Mouse (Mus musculus): Measurements from ENCODE around the gene Ephb2. TPM values are rescaled to one million over a fixed set of nuclear protein-coding genes. Genes with fewer than 3 reads are reported as not detected.

The Ephb2 gene
- total and polyA plus RNA-seq, 2 experiments from 2014 or later, result 15.6 to 202 TPM

- DNase-seq (ENCODE audit: low spot score) (peak; percentile 59), ATAC-seq (ENCODE audit: low FRiP score) (no peak; the same call in 1 of the 2 replicates)
- Histone ChIP-seq H3K9ac (replicated peaks; ENCODE audit: low read length, poor library complexity, severe bottlenecking) (no peak overlapping the region), H3K4me1 (ENCODE audit: insufficient read depth, low read length) (no peaks in the 10 kb centered on the region), H3K9me3 (ENCODE audit: low read length) (no peaks in the 10 kb centered on the region), H3K27ac (ENCODE audit: low read depth, low read length) (no peak overlapping the region), H3K27me3 (ENCODE audit: insufficient read depth, low read length) (no peaks in the 10 kb centered on the region), H3K4me2 (ENCODE audit: low read depth, low read length, poor library complexity, severe bottlenecking) (no peak overlapping the region), H3K4me3 (ENCODE audit: low read depth, low read length) (no peak overlapping the region), H3K36me3 (ENCODE audit: insufficient read depth, low read length) (no peaks in the 10 kb centered on the region)
- no peak for TF ChIP-seq CTCF (IDR thresholded peaks at IDR 0.05)
- 74% methylated on average over 11 of the region's 11 CpGs for WGBS
These were observed 204.4 kb downstream of the Ephb2 start for GRCm38 (mm10) chr4:136631237-136631994.

GRCm38 (mm10) chr4:136626590-136626989, 209.2 kb downstream of the Ephb2 start:
- H3K9ac ChIP-seq (replicated peaks; ENCODE audit: low read length, poor library complexity, severe bottlenecking), result no peak overlapping the region
- H3K9me3 ChIP-seq (ENCODE audit: low read length), result no peaks in the 10 kb centered on the region
- DNase-seq (ENCODE audit: low spot score), result no peak
- no peak for TF ChIP-seq CTCF (IDR thresholded peaks at IDR 0.05)
- no peaks in the 10 kb centered on the region for H3K27me3 ChIP-seq (ENCODE audit: insufficient read depth, low read length)
- ATAC-seq (ENCODE audit: low FRiP score), result no peak
- no peaks in the 10 kb centered on the region for H3K36me3 ChIP-seq (ENCODE audit: insufficient read depth, low read length)
- WGBS, result 75% methylated on average over 6 of the region's 6 CpGs
- H3K4me1 ChIP-seq (ENCODE audit: insufficient read depth, low read length), result no peaks in the 10 kb centered on the region
- no peak overlapping the region for H3K27ac ChIP-seq (ENCODE audit: low read depth, low read length)
- no peak overlapping the region for H3K4me3 ChIP-seq (ENCODE audit: low read depth, low read length)
- H3K4me2 ChIP-seq (ENCODE audit: low read depth, low read length, poor library complexity, severe bottlenecking), result no peak overlapping the region

- Histone ChIP-seq H3K36me3 (ENCODE audit: insufficient read depth, low read length) (no peaks in the 10 kb centered on the region), H3K9ac (replicated peaks; ENCODE audit: low read length, poor library complexity, severe bottlenecking) (no peak within 1 kb of the TSS), H3K4me3 (ENCODE audit: low read depth, low read length) (no peak within 1 kb of the TSS), H3K27ac (ENCODE audit: low read depth, low read length) (no peak within 1 kb of the TSS), H3K4me2 (ENCODE audit: low read depth, low read length, poor library complexity, severe bottlenecking) (no peak within 1 kb of the TSS), H3K4me1 (ENCODE audit: insufficient read depth, low read length) (no peaks in the 10 kb centered on the region), H3K27me3 (ENCODE audit: insufficient read depth, low read length) (no peaks in the 10 kb centered on the region), H3K9me3 (ENCODE audit: low read length) (no peaks in the 10 kb centered on the region)
- 21% methylated on average over 6 of the region's 6 CpGs for WGBS
- ATAC-seq (ENCODE audit: low FRiP score) (no peak), DNase-seq (ENCODE audit: low spot score) (no peak)
- TF ChIP-seq CTCF (IDR thresholded peaks at IDR 0.05), result no peak
These were observed 213.4 kb downstream of the Ephb2 start, which contains the start of gene Lactbl1 for GRCm38 (mm10) chr4:136622388-136622787. TSS of gene Lactbl1 (plus strand) at chr4:136622621.

- WGBS, result 55% methylated on average over 5 of the region's 5 CpGs
- Histone ChIP-seq H3K9ac (replicated peaks; ENCODE audit: low read length, poor library complexity, severe bottlenecking) (no peak overlapping the region), H3K27me3 (ENCODE audit: insufficient read depth, low read length) (no peaks in the 10 kb centered on the region), H3K4me3 (ENCODE audit: low read depth, low read length) (no peak overlapping the region), H3K9me3 (ENCODE audit: low read length) (no peaks in the 10 kb centered on the region), H3K27ac (ENCODE audit: low read depth, low read length) (no peak overlapping the region), H3K36me3 (ENCODE audit: insufficient read depth, low read length) (no peaks in the 10 kb centered on the region), H3K4me1 (ENCODE audit: insufficient read depth, low read length) (no peaks in the 10 kb centered on the region), H3K4me2 (ENCODE audit: low read depth, low read length, poor library complexity, severe bottlenecking) (no peak overlapping the region)
- ATAC-seq (ENCODE audit: low FRiP score), result no peak
- DNase-seq (ENCODE audit: low spot score), result no peak
- no peak for TF ChIP-seq CTCF (IDR thresholded peaks at IDR 0.05)
These were observed 213.8 kb downstream of the Ephb2 start for GRCm38 (mm10) chr4:136621956-136622355.

GRCm38 (mm10) chr4:136621336-136621735, 214.5 kb downstream of the Ephb2 start:
- no peak for ATAC-seq (ENCODE audit: low FRiP score)
- no peaks in the 10 kb centered on the region for H3K4me1 ChIP-seq (ENCODE audit: insufficient read depth, low read length)
- no peak overlapping the region for H3K9ac ChIP-seq (replicated peaks; ENCODE audit: low read length, poor library complexity, severe bottlenecking)
- H3K4me2 ChIP-seq (ENCODE audit: low read depth, low read length, poor library complexity, severe bottlenecking), result no peak overlapping the region
- no peaks in the 10 kb centered on the region for H3K27me3 ChIP-seq (ENCODE audit: insufficient read depth, low read length)
- no peak overlapping the region for H3K4me3 ChIP-seq (ENCODE audit: low read depth, low read length)
- no peaks in the 10 kb centered on the region for H3K9me3 ChIP-seq (ENCODE audit: low read length)
- 0% methylated on average over 1 of the region's 1 CpGs for whole genome bisulfite sequencing
- DNase-seq (ENCODE audit: low spot score), result peak; percentile 88
- H3K27ac ChIP-seq (ENCODE audit: low read depth, low read length), result no peak overlapping the region
- peak; percentile 98 for TF ChIP-seq CTCF (IDR thresholded peaks at IDR 0.05)
- H3K36me3 ChIP-seq (ENCODE audit: insufficient read depth, low read length), result no peaks in the 10 kb centered on the region

- ATAC-seq (ENCODE audit: low FRiP score), result no peak
- no peak overlapping the region for H3K4me3 ChIP-seq (ENCODE audit: low read depth, low read length)
- no peaks in the 10 kb centered on the region for H3K4me1 ChIP-seq (ENCODE audit: insufficient read depth, low read length)
- TF ChIP-seq CTCF (IDR thresholded peaks at IDR 0.05), result no peak
- H3K36me3 ChIP-seq (ENCODE audit: insufficient read depth, low read length), result no peaks in the 10 kb centered on the region
- no peak overlapping the region for H3K27ac ChIP-seq (ENCODE audit: low read depth, low read length)
- DNase-seq (ENCODE audit: low spot score), result peak; percentile 47
- WGBS, result 56% methylated on average over 7 of the region's 7 CpGs
- H3K27me3 ChIP-seq (ENCODE audit: insufficient read depth, low read length), result no peaks in the 10 kb centered on the region
- H3K9ac ChIP-seq (replicated peaks; ENCODE audit: low read length, poor library complexity, severe bottlenecking), result no peak overlapping the region
- H3K4me2 ChIP-seq (ENCODE audit: low read depth, low read length, poor library complexity, severe bottlenecking), result no peak overlapping the region
- H3K9me3 ChIP-seq (ENCODE audit: low read length), result no peaks in the 10 kb centered on the region
These were observed 222.1 kb downstream of the Ephb2 start for GRCm38 (mm10) chr4:136613657-136614056.

All from midbrain, postnatal 0 days (tissue).